Mouse (Mus musculus): Measurements from ENCODE around the gene Sdc4.

The Sdc4 gene

GRCm38 (mm10) chr2:164465161-164465560, 21.5 kb upstream of the Sdc4 start:
- no peaks in the 10 kb centered on the region for H3K9me3 ChIP-seq (ENCODE audit: low read length)
- H3K27me3 ChIP-seq (ENCODE audit: insufficient read depth, low read length) = no peaks in the 10 kb centered on the region
- H3K4me1 ChIP-seq (replicated peaks; ENCODE audit: low read depth, low read length) = peaks cover 31% of the 10 kb centered on the region
- H3K4me3 ChIP-seq (replicated peaks; ENCODE audit: low read length) = no peak overlapping the region
- TF ChIP-seq POU5F1 (IDR thresholded peaks at IDR 0.05; ENCODE audit: borderline replicate concordance, low read length) (no peak), CTCF (conservative IDR thresholded peaks at IDR 0.05; ENCODE audit: low read length) (no peak), NANOG (IDR thresholded peaks at IDR 0.05; ENCODE audit: borderline replicate concordance, low read length) (no peak)
- H3K36me3 ChIP-seq (ENCODE audit: insufficient read depth, low read length) = peaks cover 45% of the 10 kb centered on the region

DNA sequence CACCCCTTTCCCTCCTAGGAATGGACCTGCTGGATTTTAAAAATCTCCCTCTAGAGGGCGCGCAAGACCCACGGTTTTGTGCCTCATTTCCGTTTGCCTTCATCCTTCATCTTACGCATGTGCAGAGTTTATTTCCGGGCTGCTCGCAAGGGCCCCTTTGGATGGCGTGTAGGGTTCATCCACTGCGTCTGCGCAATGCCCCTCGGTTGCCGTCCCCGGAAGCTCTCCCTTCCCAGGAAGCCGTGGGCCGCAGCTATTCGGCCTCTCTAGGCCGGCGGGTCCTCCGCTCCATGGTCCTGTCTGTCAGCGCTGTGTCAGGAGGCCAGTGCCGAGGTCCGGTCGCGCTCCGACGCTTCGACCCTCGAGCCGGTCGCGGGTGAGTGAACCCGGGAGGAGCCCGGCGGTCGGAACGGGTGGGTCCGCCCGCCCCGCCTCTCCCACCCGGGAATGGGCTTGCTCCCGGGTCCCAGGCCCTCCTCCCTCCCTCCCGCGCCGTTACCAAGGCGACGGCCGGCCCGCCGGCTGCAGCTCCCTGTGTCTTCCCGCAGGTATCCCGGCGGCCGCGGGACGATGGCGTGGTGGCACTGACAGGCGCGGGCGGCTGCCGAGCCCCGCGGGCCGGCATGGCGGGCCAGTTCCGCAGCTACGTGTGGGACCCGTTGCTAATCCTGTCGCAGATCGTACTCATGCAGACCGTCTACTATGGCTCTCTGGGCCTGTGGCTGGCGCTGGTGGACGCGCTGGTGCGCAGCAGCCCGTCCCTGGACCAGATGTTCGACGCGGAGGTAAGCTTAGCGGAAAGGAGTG, 17.3 kb upstream of the Sdc4 start, which contains the start of gene Gm20458:
Gm20458 (plus strand) TSS at position 223 of the 807 bp plus-strand sequence.
- no peak for TF ChIP-seq POU5F1 (IDR thresholded peaks at IDR 0.05; ENCODE audit: borderline replicate concordance, low read length)
- peak; percentile 60 for TF ChIP-seq CTCF (conservative IDR thresholded peaks at IDR 0.05; ENCODE audit: low read length)
- Histone ChIP-seq H3K4me3 (replicated peaks; ENCODE audit: low read length) (peak within 1 kb of the TSS; percentile 96), H3K36me3 (ENCODE audit: insufficient read depth, low read length) (peaks cover 35% of the 10 kb centered on the region), H3K4me1 (replicated peaks; ENCODE audit: low read depth, low read length) (peaks cover 44% of the 10 kb centered on the region), H3K27me3 (ENCODE audit: insufficient read depth, low read length) (no peaks in the 10 kb centered on the region), H3K9me3 (ENCODE audit: low read length) (no peaks in the 10 kb centered on the region)

DNA sequence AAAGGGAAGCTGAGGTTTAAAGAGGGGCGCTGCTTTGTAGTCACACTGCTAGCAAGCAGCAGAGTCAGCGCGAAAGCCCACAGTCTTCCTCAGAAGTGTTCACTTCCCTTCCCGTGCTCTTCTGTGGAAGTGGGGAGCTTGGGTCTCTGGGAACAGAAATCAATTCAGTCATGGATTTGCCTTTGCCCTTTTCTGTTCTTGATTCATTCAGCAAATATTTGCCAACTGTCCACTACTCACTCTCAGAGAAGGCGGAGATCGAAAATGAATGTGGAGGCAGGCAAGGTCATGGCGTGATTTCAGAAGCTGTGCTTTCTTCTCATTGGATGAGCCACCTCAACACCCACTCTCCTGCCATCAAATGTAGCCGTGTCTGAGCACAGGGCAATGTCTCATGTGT, 14.8 kb upstream of the Sdc4 start:
- TF ChIP-seq CTCF (conservative IDR thresholded peaks at IDR 0.05; ENCODE audit: low read length) = no peak
- TF ChIP-seq NANOG (IDR thresholded peaks at IDR 0.05; ENCODE audit: borderline replicate concordance, low read length) = no peak
- no peak for TF ChIP-seq POU5F1 (IDR thresholded peaks at IDR 0.05; ENCODE audit: borderline replicate concordance, low read length)
- Histone ChIP-seq H3K36me3 (ENCODE audit: insufficient read depth, low read length) (peaks cover 12% of the 10 kb centered on the region), H3K4me1 (replicated peaks; ENCODE audit: low read depth, low read length) (peaks cover 68% of the 10 kb centered on the region)

DNA sequence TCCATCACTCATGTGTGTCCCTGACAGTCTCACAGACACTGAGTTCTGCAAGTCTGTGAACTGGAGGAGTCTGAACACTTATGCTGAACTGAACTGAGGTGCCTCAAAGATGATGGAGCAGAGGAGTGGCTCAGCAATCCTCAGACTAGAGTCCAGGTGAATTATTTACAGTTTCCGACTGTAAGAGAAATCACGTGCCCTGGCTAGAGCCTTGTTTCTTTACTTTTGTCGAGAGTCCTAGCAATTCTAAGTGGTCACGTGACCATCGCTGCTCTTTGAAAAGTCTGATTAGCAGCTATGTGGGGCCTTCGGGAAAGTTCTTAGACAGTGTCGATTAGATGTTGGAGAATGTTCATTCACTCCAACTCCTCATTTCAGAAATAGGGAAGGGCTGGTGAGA, 14.3 kb upstream of the Sdc4 start:
- Histone ChIP-seq H3K4me3 (replicated peaks; ENCODE audit: low read length) (no peak overlapping the region), H3K27me3 (ENCODE audit: insufficient read depth, low read length) (0 out of 2 replicates have a peak, but pooled peaks cover 2% of the 10 kb centered on the region), H3K4me1 (replicated peaks; ENCODE audit: low read depth, low read length) (peaks cover 72% of the 10 kb centered on the region), H3K9me3 (ENCODE audit: low read length) (no peaks in the 10 kb centered on the region), H3K36me3 (ENCODE audit: insufficient read depth, low read length) (peaks cover 6% of the 10 kb centered on the region)
- TF ChIP-seq POU5F1 (IDR thresholded peaks at IDR 0.05; ENCODE audit: borderline replicate concordance, low read length) (no peak), CTCF (conservative IDR thresholded peaks at IDR 0.05; ENCODE audit: low read length) (no peak), NANOG (IDR thresholded peaks at IDR 0.05; ENCODE audit: borderline replicate concordance, low read length) (no peak)

More for the DNA sequence above, 14.8 kb upstream of the Sdc4 start:
- Histone ChIP-seq H3K9me3 (ENCODE audit: low read length) (no peaks in the 10 kb centered on the region), H3K27me3 (ENCODE audit: insufficient read depth, low read length) (no peaks in the 10 kb centered on the region), H3K4me3 (replicated peaks; ENCODE audit: low read length) (no peak overlapping the region)

- 0 out of 2 replicates have a peak, but pooled peaks cover 3% of the 10 kb centered on the region for H3K27me3 ChIP-seq (ENCODE audit: insufficient read depth, low read length)
- TF ChIP-seq POU5F1 (IDR thresholded peaks at IDR 0.05; ENCODE audit: borderline replicate concordance, low read length) = no peak
- H3K9me3 ChIP-seq (ENCODE audit: low read length) = no peaks in the 10 kb centered on the region
- peaks cover 72% of the 10 kb centered on the region for H3K4me1 ChIP-seq (replicated peaks; ENCODE audit: low read depth, low read length)
- H3K4me3 ChIP-seq (replicated peaks; ENCODE audit: low read length) = peak within 1 kb of the TSS; percentile 68
- no peaks in the 10 kb centered on the region for H3K36me3 ChIP-seq (ENCODE audit: insufficient read depth, low read length)
Measured at GRCm38 (mm10) chr2:164456864-164457300, 13.2 kb upstream of the Sdc4 start, which contains the start of gene Sys1. Sys1 (plus strand) TSS chr2:164456964.

DNA sequence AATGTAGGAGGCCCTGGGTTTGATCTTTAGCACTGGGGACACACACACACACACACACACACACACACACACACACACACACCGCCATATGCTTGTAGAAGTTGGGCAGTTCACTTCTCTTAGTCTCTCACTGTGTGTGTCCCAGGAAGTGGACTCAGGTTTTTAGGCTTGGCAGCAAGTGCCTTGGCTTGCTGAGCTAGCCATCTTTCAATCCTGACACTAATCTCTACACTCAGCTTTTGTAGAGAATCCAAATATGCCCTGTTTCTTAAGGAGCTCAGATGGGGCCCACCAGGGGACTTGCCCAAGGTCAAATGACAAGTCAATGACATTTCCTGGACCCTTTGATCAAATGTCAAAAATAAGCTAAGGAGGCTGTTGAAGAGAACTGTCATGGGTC, 12.7 kb upstream of the Sdc4 start:
- TF ChIP-seq POU5F1 (IDR thresholded peaks at IDR 0.05; ENCODE audit: borderline replicate concordance, low read length) (no peak), CTCF (conservative IDR thresholded peaks at IDR 0.05; ENCODE audit: low read length) (no peak), NANOG (IDR thresholded peaks at IDR 0.05; ENCODE audit: borderline replicate concordance, low read length) (no peak)
- no peaks in the 10 kb centered on the region for H3K9me3 ChIP-seq (ENCODE audit: low read length)

GRCm38 (mm10) chr2:164455421-164456190, 11.9 kb upstream of the Sdc4 start:
- Histone ChIP-seq H3K27me3 (ENCODE audit: insufficient read depth, low read length) (0 out of 2 replicates have a peak, but pooled peaks cover 3% of the 10 kb centered on the region), H3K4me1 (replicated peaks; ENCODE audit: low read depth, low read length) (peaks cover 80% of the 10 kb centered on the region), H3K36me3 (ENCODE audit: insufficient read depth, low read length) (no peaks in the 10 kb centered on the region), H3K9me3 (ENCODE audit: low read length) (no peaks in the 10 kb centered on the region), H3K4me3 (replicated peaks; ENCODE audit: low read length) (no peak overlapping the region)
- TF ChIP-seq NANOG (IDR thresholded peaks at IDR 0.05; ENCODE audit: borderline replicate concordance, low read length) = peak; percentile 32; the same call in 1 of the 2 replicates
- TF ChIP-seq CTCF (conservative IDR thresholded peaks at IDR 0.05; ENCODE audit: low read length) = no peak
- no peak for TF ChIP-seq POU5F1 (IDR thresholded peaks at IDR 0.05; ENCODE audit: borderline replicate concordance, low read length)

More for the DNA sequence above, 12.7 kb upstream of the Sdc4 start:
- H3K4me1 ChIP-seq (replicated peaks; ENCODE audit: low read depth, low read length) = peaks cover 72% of the 10 kb centered on the region
- H3K27me3 ChIP-seq (ENCODE audit: insufficient read depth, low read length) = 0 out of 2 replicates have a peak, but pooled peaks cover 3% of the 10 kb centered on the region
- no peaks in the 10 kb centered on the region for H3K36me3 ChIP-seq (ENCODE audit: insufficient read depth, low read length)
- peak overlapping the region; percentile 68 for H3K4me3 ChIP-seq (replicated peaks; ENCODE audit: low read length)

DNA sequence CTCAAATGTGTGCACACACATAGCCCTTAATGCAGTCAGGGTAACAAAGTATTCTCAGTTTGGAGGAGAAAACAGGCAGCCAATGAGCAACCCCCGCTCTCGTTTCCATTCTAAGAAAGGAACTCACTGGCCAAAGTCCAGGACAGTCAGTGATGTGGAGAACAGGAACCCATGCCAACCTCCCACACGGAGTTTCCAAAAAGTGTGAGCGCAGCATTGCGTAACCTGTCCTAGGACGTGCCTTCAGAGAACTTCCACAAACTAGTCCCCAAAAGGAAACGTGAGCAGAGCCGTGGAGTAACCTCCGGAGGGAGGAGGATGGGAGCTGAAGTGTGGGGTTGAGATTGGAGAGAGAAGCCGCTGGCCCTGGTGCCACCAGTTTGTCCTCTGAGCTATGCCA, 11.2 kb upstream of the Sdc4 start:
- TF ChIP-seq POU5F1 (IDR thresholded peaks at IDR 0.05; ENCODE audit: borderline replicate concordance, low read length) (no peak), CTCF (conservative IDR thresholded peaks at IDR 0.05; ENCODE audit: low read length) (no peak)
- peaks cover 81% of the 10 kb centered on the region for H3K4me1 ChIP-seq (replicated peaks; ENCODE audit: low read depth, low read length)
- H3K36me3 ChIP-seq (ENCODE audit: insufficient read depth, low read length) = no peaks in the 10 kb centered on the region
- H3K27me3 ChIP-seq (ENCODE audit: insufficient read depth, low read length) = 0 out of 2 replicates have a peak, but pooled peaks cover 3% of the 10 kb centered on the region
- H3K9me3 ChIP-seq (ENCODE audit: low read length) = 0 out of 2 replicates have a peak, but pooled peaks cover 3% of the 10 kb centered on the region
- H3K4me3 ChIP-seq (replicated peaks; ENCODE audit: low read length) = no peak overlapping the region
